Mouse (Mus musculus) cortical plate, adult 2 months (tissue): ENCODE results near the gene Erg. TPM values are rescaled to one million over a fixed set of nuclear protein-coding genes. Genes with fewer than 3 reads are reported as not detected.

Experiments
- H3K27ac ChIP-seq: fragments of 200-500 bp; 2 replicates; pipeline ENCODE4 v1.5.1; 2012; ENCODE audit warnings: low read length, control low read depth, inconsistent platforms; ENCODE audit not compliant: insufficient read depth
- H3K4me1 ChIP-seq: fragments of 200-500 bp; 2 replicates; pipeline ENCODE4 v1.6.1; 2011; ENCODE audit warnings: low read length; ENCODE audit not compliant: control insufficient read depth, insufficient read depth
- H3K4me3 ChIP-seq: fragments of 200-500 bp; 2 replicates; pipeline ENCODE4 v1.5.1; 2011; ENCODE audit warnings: mild to moderate bottlenecking, low read length, control low read depth; ENCODE audit not compliant: insufficient read depth
- CTCF ChIP-seq: fragments of 200-500 bp; IDR thresholded peaks from 2 replicates; pipeline ENCODE4 v1.5.1; 2011; ENCODE audit warnings: mild to moderate bottlenecking, control low read depth, low read length; ENCODE audit not compliant: insufficient read depth; ENCODE audit errors: extremely low read depth
- POLR2A ChIP-seq: fragments of 200-500 bp; IDR thresholded peaks from 2 replicates; pipeline ENCODE4 v1.6.1; 2011; ENCODE audit warnings: mild to moderate bottlenecking, low read length, control low read depth; ENCODE audit not compliant: insufficient read depth; ENCODE audit errors: extremely low read depth
- polyA plus RNA-seq: library from polyadenylated mRNA; depleted of rRNA; stranded (reverse); fragments of >200 nt; gene quantifications from 2 replicates; pipeline ENCODE4 v1.2.3, GENCODE M21; 2012

The Erg gene
- polyA plus RNA-seq, 1 experiment = 6.4 TPM

GRCm38 (mm10) chr16:95448643-95449360 lies 137.6 kb downstream of the Erg start:
- no peak for TF ChIP-seq POLR2A
- no peak for TF ChIP-seq CTCF
- Histone ChIP-seq H3K4me1 (no peaks in the 10 kb centered on the region), H3K27ac (0 out of 2 replicates have a peak overlapping the region, but pooled peaks have one; percentile 21), H3K4me3 (no peak overlapping the region)

DNA sequence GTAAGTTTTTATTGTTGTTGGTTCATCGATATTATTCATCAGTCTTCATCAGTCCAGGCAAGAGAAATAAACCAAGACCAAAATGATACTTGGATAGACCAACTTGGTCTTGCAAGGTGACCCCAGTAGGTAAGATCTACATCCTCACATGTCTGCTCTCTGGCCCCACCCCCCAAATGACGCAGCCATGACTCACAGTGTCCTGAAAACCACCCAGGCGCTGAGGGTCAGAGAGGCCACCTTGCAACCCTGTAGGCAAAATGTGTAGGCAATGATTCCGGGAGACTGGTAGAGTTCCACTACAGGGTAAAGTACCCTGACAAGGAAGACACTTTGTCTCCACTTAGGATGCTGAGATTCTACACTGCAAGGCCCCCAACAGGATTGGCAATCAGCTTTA lies 138.5 kb downstream of the Erg start:
- Histone ChIP-seq H3K27ac (peak overlapping the region; percentile 21; the same call in 1 of the 2 replicates), H3K4me1 (no peaks in the 10 kb centered on the region), H3K4me3 (no peak overlapping the region)
- TF ChIP-seq POLR2A (no peak), CTCF (no peak)

DNA sequence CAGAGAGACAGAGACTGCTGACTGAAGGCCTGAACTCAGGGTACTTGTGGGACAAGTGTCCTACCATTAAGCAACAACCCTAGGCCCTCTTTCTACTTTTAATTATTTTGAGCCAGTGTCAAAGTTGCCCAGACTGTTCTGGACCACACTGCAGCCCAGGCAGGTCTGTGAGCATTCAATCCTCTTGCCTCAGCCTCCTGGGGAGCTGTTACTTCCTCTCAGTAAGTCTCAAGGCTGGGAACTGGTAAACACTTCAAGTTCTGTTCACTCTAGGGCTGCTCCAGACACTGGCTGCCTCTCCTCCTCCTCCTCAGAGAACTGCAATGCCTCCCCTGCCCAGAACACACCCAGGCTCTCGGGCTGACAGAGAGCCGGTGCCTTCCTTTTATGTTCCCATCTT lies 140.0 kb downstream of the Erg start:
- Histone ChIP-seq H3K4me3 (no peak overlapping the region), H3K27ac (no peak overlapping the region), H3K4me1 (no peaks in the 10 kb centered on the region)
- TF ChIP-seq POLR2A (no peak), CTCF (no peak)

DNA sequence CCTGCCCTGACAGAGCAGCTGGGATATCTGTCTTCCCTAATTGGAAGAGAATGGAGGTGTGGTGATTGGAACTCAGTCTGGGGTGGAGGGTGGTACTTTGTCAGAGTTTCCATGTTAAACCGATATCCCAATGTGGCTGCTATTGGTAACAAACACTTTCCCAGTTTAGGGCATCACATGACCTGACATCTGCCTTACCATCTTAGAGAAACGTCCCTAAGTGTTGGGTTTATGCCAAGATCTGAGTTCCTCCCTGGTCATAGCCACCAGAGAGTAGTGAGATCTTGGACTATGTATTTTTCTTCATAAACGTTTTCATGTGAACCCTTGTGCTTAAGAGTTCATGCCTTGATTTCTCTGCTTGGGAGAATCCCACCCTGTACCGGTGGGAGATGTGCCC lies 144.4 kb downstream of the Erg start:
- Histone ChIP-seq H3K4me1 (peaks cover 5% of the 10 kb centered on the region; the same call in 1 of the 2 replicates), H3K27ac (no peak overlapping the region), H3K4me3 (no peak overlapping the region)
- TF ChIP-seq POLR2A (no peak), CTCF (no peak)

DNA sequence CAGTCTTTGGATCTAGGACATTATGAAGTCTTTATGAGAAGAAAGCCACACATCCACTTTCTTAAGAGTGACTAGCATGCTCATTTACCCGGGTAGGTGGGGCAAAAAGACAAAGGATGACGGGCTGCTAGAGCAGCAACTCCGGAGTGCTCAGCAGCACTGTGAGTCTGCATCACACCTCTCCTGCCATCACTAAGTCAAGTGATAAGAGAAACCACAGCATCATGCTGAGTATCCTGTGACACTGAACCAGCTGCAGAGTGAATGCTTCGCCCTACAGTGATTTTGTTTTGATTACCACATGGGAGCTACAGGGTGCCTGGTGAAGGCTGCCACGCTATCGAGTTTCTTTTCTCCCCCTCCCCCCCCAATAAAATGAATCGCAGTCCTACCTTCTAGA lies 145.2 kb downstream of the Erg start:
- no peak overlapping the region for H3K4me3 ChIP-seq
- peaks cover 5% of the 10 kb centered on the region; the same call in 1 of the 2 replicates for H3K4me1 ChIP-seq
- TF ChIP-seq POLR2A = no peak
- no peak for TF ChIP-seq CTCF
- no peak overlapping the region for H3K27ac ChIP-seq

DNA sequence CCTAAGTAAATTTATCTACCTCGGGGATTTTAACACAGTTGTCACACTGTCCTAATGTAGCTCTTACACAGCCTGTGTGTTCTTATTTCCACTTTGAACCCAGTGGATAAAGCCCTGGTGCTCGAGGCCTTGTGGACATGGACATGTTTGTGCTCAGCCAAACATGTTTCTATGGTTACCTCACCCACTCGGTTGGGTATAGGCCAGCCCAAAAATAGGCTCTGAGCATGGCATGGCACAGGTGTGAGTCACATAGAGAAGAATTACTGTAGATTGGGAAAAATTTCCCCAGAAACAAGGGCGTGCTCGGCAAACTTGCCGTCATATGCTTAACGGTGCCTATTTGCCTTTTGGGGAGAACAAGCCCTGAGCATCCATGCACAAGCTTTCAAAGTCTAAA lies 146.1 kb downstream of the Erg start:
- Histone ChIP-seq H3K4me3 (no peak overlapping the region), H3K27ac (no peak overlapping the region), H3K4me1 (peaks cover 5% of the 10 kb centered on the region; the same call in 1 of the 2 replicates)
- TF ChIP-seq POLR2A (no peak), CTCF (no peak)

DNA sequence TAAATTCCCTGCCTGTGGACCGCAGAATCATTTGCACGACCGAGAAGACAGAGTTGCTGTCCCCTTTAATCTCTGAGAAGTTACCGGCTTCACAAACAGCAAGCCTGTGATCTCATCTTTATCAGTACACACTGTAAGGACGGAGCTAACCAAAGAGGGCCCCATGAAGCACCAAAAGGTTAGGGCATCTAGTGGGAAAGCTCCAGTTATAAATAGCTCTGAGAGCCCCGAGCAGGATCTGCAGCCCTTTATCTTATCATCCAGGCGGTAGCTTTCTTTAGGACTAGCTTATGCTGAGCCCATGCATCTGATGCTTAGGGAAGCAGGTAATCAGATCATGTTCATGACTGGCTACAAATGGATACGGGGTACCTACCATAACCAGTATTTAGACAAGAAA lies 146.6 kb downstream of the Erg start:
- no peak for TF ChIP-seq CTCF
- no peak for TF ChIP-seq POLR2A
- Histone ChIP-seq H3K4me3 (no peak overlapping the region), H3K27ac (no peak overlapping the region), H3K4me1 (peaks cover 5% of the 10 kb centered on the region; the same call in 1 of the 2 replicates)

GRCm38 (mm10) chr16:95438848-95439540 lies 147.4 kb downstream of the Erg start:
- TF ChIP-seq CTCF = no peak
- TF ChIP-seq POLR2A = no peak
- no peak overlapping the region for H3K4me3 ChIP-seq
- peak overlapping the region; percentile 64 for H3K27ac ChIP-seq
- peaks cover 5% of the 10 kb centered on the region; the same call in 1 of the 2 replicates for H3K4me1 ChIP-seq

GRCm38 (mm10) chr16:95436611-95437010 lies 149.8 kb downstream of the Erg start:
- TF ChIP-seq CTCF (no peak), POLR2A (no peak)
- H3K4me1 ChIP-seq = peaks cover 7% of the 10 kb centered on the region; the same call in 1 of the 2 replicates
- no peak overlapping the region for H3K27ac ChIP-seq
- H3K4me3 ChIP-seq = no peak overlapping the region

- Histone ChIP-seq H3K4me1 (peaks cover 5% of the 10 kb centered on the region; the same call in 1 of the 2 replicates), H3K27ac (no peak overlapping the region), H3K4me3 (no peak overlapping the region)
- no peak for TF ChIP-seq POLR2A
- TF ChIP-seq CTCF = no peak
These were observed 150.3 kb downstream of the Erg start for GRCm38 (mm10) chr16:95436051-95436450.
